Mouse (Mus musculus): ENCODE measurements at regions not wholly inside any gene's neighbourhood (a gene's known extent, or its start where the extent isn't known, plus 50 kb on each side); places are given as distances from the start of the nearest gene placed in this dataset.

DNA sequence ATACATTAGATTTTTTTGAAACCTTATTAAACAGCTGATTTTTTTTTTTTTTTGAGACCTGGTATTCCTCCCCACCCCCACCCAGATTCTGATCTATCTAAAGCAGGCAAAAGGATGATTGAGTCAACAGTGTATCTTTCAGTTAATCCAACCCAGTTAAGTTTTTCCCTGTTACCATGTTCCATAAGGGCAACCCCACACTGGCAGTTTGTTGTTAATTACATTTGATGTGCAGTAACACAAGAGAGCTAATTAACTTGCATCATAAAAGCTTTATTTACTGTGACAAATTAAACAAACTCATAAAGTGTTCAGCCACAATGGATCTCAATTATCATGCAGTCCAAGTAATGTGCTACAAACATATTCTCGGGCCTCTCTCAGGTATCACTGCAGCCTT lies 346.8 kb upstream of the Prkd1 start:
- DNase-seq (ENCODE audit: low spot score) (no peak), ATAC-seq (ENCODE audit: low FRiP score) (no peak)
- 89% methylated on average over 1 of the region's 1 CpGs for WGBS
- peaks cover 14% of the 10 kb centered on the region for H3K27me3 ChIP-seq (ENCODE audit: control insufficient read depth, insufficient read depth, low read length)
- no peaks in the 10 kb centered on the region for H3K4me1 ChIP-seq (replicated peaks; ENCODE audit: control insufficient read depth, insufficient read depth, low read length)
- no peaks in the 10 kb centered on the region for H3K9me3 ChIP-seq (ENCODE audit: control insufficient read depth, low read length)
- H3K9ac ChIP-seq (ENCODE audit: low read depth, low read length): no peak overlapping the region
- no peak overlapping the region for H3K27ac ChIP-seq (ENCODE audit: low read depth, low read length)
- H3K4me2 ChIP-seq (replicated peaks; ENCODE audit: low read depth, low read length): no peak overlapping the region
- H3K36me3 ChIP-seq (ENCODE audit: control insufficient read depth, insufficient read depth, low read length): no peaks in the 10 kb centered on the region
- H3K4me3 ChIP-seq (ENCODE audit: low read depth, low read length): no peak overlapping the region

DNA sequence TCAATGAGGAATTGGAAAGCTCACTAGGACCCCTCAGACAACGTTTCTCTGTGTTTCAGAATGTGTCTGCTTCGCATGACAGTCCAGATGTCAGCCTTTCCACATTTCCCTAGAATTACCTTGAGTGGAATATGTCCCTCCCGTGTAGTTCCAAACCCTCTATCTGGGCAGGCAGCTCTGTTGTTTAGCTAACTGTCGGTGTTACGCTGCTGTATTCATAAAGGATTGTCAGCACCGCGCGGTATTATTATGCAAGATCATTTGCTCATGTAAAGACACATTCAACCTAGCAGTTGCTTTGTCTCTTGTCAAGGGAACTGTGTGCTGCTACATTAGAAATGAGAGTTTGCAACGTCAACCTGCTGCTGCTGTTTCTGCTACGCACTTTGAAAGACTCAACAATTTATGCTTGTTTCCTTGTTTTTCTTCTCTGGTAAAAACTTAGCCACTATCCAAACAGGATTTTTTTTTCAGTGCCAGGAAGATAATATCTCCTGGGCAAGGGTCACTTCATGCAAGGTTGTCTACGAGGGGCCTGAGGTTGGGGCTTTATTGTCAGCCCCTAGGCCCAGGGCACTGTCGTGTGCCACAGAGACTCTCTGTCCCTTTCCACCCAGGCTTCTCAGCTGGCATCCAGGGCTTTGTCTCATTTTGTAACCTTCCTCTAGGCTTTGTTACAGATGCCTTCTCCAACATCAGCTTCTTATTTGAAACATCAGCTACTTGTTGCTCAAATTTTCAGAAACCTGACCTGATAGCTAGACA lies 340.8 kb upstream of the Prkd1 start:
- ATAC-seq (ENCODE audit: low FRiP score) (no peak), DNase-seq (ENCODE audit: low spot score) (no peak)
- no peaks in the 10 kb centered on the region for H3K9me3 ChIP-seq (ENCODE audit: control insufficient read depth, low read length)
- no peaks in the 10 kb centered on the region for H3K36me3 ChIP-seq (ENCODE audit: control insufficient read depth, insufficient read depth, low read length)
- no peaks in the 10 kb centered on the region for H3K4me1 ChIP-seq (replicated peaks; ENCODE audit: control insufficient read depth, insufficient read depth, low read length)
- H3K4me3 ChIP-seq (ENCODE audit: low read depth, low read length): no peak overlapping the region
- H3K4me2 ChIP-seq (replicated peaks; ENCODE audit: low read depth, low read length): no peak overlapping the region
- no peak overlapping the region for H3K27ac ChIP-seq (ENCODE audit: low read depth, low read length)
- H3K9ac ChIP-seq (ENCODE audit: low read depth, low read length): no peak overlapping the region
- WGBS: 56% methylated on average over 12 of the region's 12 CpGs
- H3K27me3 ChIP-seq (ENCODE audit: control insufficient read depth, insufficient read depth, low read length): no peaks in the 10 kb centered on the region

DNA sequence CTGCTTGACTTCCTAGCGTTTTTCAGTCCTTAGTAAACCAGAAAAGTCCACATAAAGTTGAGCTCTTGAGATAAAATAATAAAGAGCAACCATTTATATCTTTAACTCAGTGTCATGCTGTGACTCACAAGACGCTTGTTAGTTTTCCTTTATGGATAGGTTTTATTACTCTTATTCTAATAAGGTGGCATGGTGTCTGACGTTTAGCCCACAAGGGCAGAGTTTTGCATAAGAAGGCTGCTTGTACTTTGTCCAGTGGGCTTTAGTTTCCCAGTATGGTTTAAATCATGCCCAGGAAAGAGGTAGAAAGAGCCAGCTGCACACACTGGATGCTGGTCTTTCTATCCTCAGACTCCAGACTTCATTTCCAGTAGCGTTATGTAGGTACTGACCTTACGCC lies 332.4 kb upstream of the Prkd1 start:
- DNase-seq (ENCODE audit: low spot score) (no peak), ATAC-seq (ENCODE audit: low FRiP score) (no peak)
- H3K4me1 ChIP-seq (replicated peaks; ENCODE audit: control insufficient read depth, insufficient read depth, low read length): no peaks in the 10 kb centered on the region
- H3K9me3 ChIP-seq (ENCODE audit: control insufficient read depth, low read length): no peaks in the 10 kb centered on the region
- H3K4me3 ChIP-seq (ENCODE audit: low read depth, low read length): no peak overlapping the region
- H3K27me3 ChIP-seq (ENCODE audit: control insufficient read depth, insufficient read depth, low read length): no peaks in the 10 kb centered on the region
- H3K27ac ChIP-seq (ENCODE audit: low read depth, low read length): no peak overlapping the region
- no peak overlapping the region for H3K4me2 ChIP-seq (replicated peaks; ENCODE audit: low read depth, low read length)
- 88% methylated on average over 5 of the region's 5 CpGs for WGBS
- H3K9ac ChIP-seq (ENCODE audit: low read depth, low read length): no peak overlapping the region
- no peaks in the 10 kb centered on the region for H3K36me3 ChIP-seq (ENCODE audit: control insufficient read depth, insufficient read depth, low read length)

DNA sequence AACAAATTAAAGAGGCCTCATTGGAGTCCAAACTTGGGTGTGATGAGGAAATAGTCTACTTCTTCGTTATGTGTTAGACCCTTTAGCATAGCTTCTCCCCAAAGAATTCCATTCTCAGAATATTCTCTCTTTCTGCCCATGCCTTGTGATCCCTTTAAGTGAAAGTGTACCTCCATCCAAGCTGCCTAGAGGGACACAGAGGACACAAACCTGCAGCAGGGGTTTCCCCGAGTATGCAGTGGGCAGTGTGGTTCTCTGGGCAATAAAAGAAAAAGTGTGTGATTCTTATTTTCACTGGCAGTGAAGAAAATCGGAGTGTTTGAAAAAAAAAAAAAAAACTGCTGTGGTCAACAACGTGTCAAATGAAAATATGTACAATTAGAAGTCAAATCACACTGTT lies 331.9 kb upstream of the Prkd1 start:
- WGBS: 79% methylated on average over 4 of the region's 4 CpGs
- DNase-seq (ENCODE audit: low spot score) (no peak), ATAC-seq (ENCODE audit: low FRiP score) (no peak)

GRCm38 (mm10) chr12:50970759-50971122 lies 321.8 kb upstream of the Prkd1 start:
- 78% methylated on average over 1 of the region's 1 CpGs for WGBS

More for the DNA sequence above, 331.9 kb upstream of the Prkd1 start:
- no peaks in the 10 kb centered on the region for H3K27me3 ChIP-seq (ENCODE audit: control insufficient read depth, insufficient read depth, low read length)
- H3K9ac ChIP-seq (ENCODE audit: low read depth, low read length): no peak overlapping the region
- H3K9me3 ChIP-seq (ENCODE audit: control insufficient read depth, low read length): no peaks in the 10 kb centered on the region
- no peaks in the 10 kb centered on the region for H3K36me3 ChIP-seq (ENCODE audit: control insufficient read depth, insufficient read depth, low read length)
- no peaks in the 10 kb centered on the region for H3K4me1 ChIP-seq (replicated peaks; ENCODE audit: control insufficient read depth, insufficient read depth, low read length)
- no peak overlapping the region for H3K4me2 ChIP-seq (replicated peaks; ENCODE audit: low read depth, low read length)
- H3K27ac ChIP-seq (ENCODE audit: low read depth, low read length): no peak overlapping the region
- H3K4me3 ChIP-seq (ENCODE audit: low read depth, low read length): no peak overlapping the region

GRCm38 (mm10) chr12:50969887-50970758 lies 321.2 kb upstream of the Prkd1 start:
- H3K27me3 ChIP-seq (ENCODE audit: control insufficient read depth, insufficient read depth, low read length): no peaks in the 10 kb centered on the region
- DNase-seq (ENCODE audit: low spot score): peak; percentile 10
- H3K4me2 ChIP-seq (replicated peaks; ENCODE audit: low read depth, low read length): no peak overlapping the region
- H3K4me3 ChIP-seq (ENCODE audit: low read depth, low read length): no peak overlapping the region
- no peaks in the 10 kb centered on the region for H3K4me1 ChIP-seq (replicated peaks; ENCODE audit: control insufficient read depth, insufficient read depth, low read length)
- 72% methylated on average over 4 of the region's 4 CpGs for WGBS
- no peaks in the 10 kb centered on the region for H3K36me3 ChIP-seq (ENCODE audit: control insufficient read depth, insufficient read depth, low read length)
- no peak overlapping the region for H3K27ac ChIP-seq (ENCODE audit: low read depth, low read length)
- no peak overlapping the region for H3K9ac ChIP-seq (ENCODE audit: low read depth, low read length)
- ATAC-seq (ENCODE audit: low FRiP score): peak; percentile 43; the same call in 1 of the 2 replicates
- H3K9me3 ChIP-seq (ENCODE audit: control insufficient read depth, low read length): 0 out of 2 replicates have a peak, but pooled peaks cover 2% of the 10 kb centered on the region

More at GRCm38 (mm10) chr12:50970759-50971122, 321.8 kb upstream of the Prkd1 start:
- Histone ChIP-seq H3K27ac (ENCODE audit: low read depth, low read length) (no peak overlapping the region), H3K36me3 (ENCODE audit: control insufficient read depth, insufficient read depth, low read length) (no peaks in the 10 kb centered on the region), H3K4me1 (replicated peaks; ENCODE audit: control insufficient read depth, insufficient read depth, low read length) (no peaks in the 10 kb centered on the region), H3K27me3 (ENCODE audit: control insufficient read depth, insufficient read depth, low read length) (no peaks in the 10 kb centered on the region), H3K4me3 (ENCODE audit: low read depth, low read length) (no peak overlapping the region), H3K9me3 (ENCODE audit: control insufficient read depth, low read length) (0 out of 2 replicates have a peak, but pooled peaks cover 2% of the 10 kb centered on the region), H3K4me2 (replicated peaks; ENCODE audit: low read depth, low read length) (no peak overlapping the region), H3K9ac (ENCODE audit: low read depth, low read length) (no peak overlapping the region)
- peak; percentile 4; the same call in 1 of the 2 replicates for ATAC-seq (ENCODE audit: low FRiP score)
- DNase-seq (ENCODE audit: low spot score): no peak

DNA sequence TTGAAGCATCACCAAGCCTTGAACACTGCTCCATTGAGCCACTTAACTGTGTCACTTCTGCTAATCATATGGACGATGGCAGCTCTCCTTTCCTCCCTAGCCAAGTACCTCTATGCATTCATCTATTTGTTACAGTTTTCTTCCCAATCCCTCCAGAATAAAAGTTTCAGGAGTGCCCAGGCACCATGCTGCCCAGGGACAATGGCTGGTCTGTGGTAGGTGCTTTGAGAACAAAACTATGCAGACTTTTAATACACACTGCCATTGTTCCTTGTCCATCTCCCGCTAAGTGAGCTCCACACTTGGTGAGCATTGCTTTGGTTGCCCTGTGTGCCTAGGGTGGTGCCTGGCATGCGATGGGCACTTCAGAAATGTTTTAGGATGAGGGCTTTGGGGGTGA lies 320.5 kb upstream of the Prkd1 start:
- H3K9ac ChIP-seq (ENCODE audit: low read depth, low read length): no peak overlapping the region
- H3K36me3 ChIP-seq (ENCODE audit: control insufficient read depth, insufficient read depth, low read length): no peaks in the 10 kb centered on the region
- H3K4me2 ChIP-seq (replicated peaks; ENCODE audit: low read depth, low read length): no peak overlapping the region
- WGBS: 37% methylated on average over 3 of the region's 3 CpGs
- no peaks in the 10 kb centered on the region for H3K4me1 ChIP-seq (replicated peaks; ENCODE audit: control insufficient read depth, insufficient read depth, low read length)
- ATAC-seq (ENCODE audit: low FRiP score) (peak; percentile 46; the same call in 1 of the 2 replicates), DNase-seq (ENCODE audit: low spot score) (peak; percentile 18)
- no peak overlapping the region for H3K27ac ChIP-seq (ENCODE audit: low read depth, low read length)
- H3K27me3 ChIP-seq (ENCODE audit: control insufficient read depth, insufficient read depth, low read length): no peaks in the 10 kb centered on the region
- H3K9me3 ChIP-seq (ENCODE audit: control insufficient read depth, low read length): 0 out of 2 replicates have a peak, but pooled peaks cover 2% of the 10 kb centered on the region
- H3K4me3 ChIP-seq (ENCODE audit: low read depth, low read length): no peak overlapping the region

DNA sequence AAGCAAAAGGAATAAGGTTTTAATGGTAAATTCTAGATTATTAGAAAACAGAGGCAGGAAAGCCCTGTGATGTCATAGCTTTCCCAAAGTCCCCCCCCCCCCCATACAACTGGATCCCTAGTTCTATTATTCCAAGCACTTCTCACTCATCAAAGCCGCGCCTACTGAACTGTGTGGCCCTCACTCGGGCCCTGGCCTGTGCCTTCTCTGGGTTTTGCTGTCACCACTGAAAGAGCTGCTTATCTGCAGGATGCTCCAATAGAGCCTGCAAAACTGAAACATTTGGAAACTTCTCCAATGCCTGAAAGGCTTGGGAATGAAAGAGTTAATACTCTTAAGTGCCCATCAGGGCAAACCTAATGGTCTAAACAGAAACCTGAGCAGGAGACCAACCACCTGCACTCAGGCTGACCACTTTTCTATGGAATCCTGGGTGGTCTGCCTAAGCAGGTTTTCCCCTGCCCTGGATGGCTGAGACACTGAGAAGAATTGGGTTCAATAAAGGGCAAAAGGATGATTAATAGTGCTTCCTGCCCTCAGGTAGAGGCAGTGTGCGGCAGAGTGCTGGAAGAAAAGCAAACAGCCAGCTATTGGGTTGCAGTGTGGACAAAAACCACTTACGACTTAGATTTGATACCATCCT lies 318.4 kb upstream of the Prkd1 start:
- Histone ChIP-seq H3K36me3 (ENCODE audit: control insufficient read depth, insufficient read depth, low read length) (no peaks in the 10 kb centered on the region), H3K4me3 (ENCODE audit: low read depth, low read length) (no peak overlapping the region), H3K27ac (ENCODE audit: low read depth, low read length) (no peak overlapping the region), H3K4me2 (replicated peaks; ENCODE audit: low read depth, low read length) (no peak overlapping the region), H3K27me3 (ENCODE audit: control insufficient read depth, insufficient read depth, low read length) (no peaks in the 10 kb centered on the region), H3K9ac (ENCODE audit: low read depth, low read length) (no peak overlapping the region), H3K9me3 (ENCODE audit: control insufficient read depth, low read length) (no peaks in the 10 kb centered on the region), H3K4me1 (replicated peaks; ENCODE audit: control insufficient read depth, insufficient read depth, low read length) (no peaks in the 10 kb centered on the region)
- WGBS: 66% methylated on average over 5 of the region's 5 CpGs
- no peak for ATAC-seq (ENCODE audit: low FRiP score)
- no peak for DNase-seq (ENCODE audit: low spot score)

Data from hindbrain, embryonic 11.5 days (tissue).